Mouse (Mus musculus): ENCODE measurements around the gene Ociad1. TPM values are rescaled to one million over a fixed set of nuclear protein-coding genes. Genes with fewer than 3 reads are reported as not detected.
A peak's percentile ranks its signal among the peaks of the same experiment; 100 is the strongest.

Gene Ociad1
- 100 to 1,000 TPM; 147 to 166 TPM for total RNA-seq (2021)
- long read RNA-seq, experiment 1, transcript Ociad1-201 (9 exons, 1,523 nt), result major isoform, 19 of 33 reads
- long read RNA-seq, experiment 1, partial matches to known transcripts, result 2 of 33 reads
- long read RNA-seq, experiment 1, other reads (novel, unspliced or antisense), result 8 of 33 reads
- long read RNA-seq, experiment 2, transcript Ociad1-201 (9 exons, 1,523 nt), result major isoform, 24 of 49 reads
- long read RNA-seq, experiment 2, partial matches to known transcripts, result 1 of 49 reads
- long read RNA-seq, experiment 2, other reads (novel, unspliced or antisense), result 20 of 49 reads

DNA sequence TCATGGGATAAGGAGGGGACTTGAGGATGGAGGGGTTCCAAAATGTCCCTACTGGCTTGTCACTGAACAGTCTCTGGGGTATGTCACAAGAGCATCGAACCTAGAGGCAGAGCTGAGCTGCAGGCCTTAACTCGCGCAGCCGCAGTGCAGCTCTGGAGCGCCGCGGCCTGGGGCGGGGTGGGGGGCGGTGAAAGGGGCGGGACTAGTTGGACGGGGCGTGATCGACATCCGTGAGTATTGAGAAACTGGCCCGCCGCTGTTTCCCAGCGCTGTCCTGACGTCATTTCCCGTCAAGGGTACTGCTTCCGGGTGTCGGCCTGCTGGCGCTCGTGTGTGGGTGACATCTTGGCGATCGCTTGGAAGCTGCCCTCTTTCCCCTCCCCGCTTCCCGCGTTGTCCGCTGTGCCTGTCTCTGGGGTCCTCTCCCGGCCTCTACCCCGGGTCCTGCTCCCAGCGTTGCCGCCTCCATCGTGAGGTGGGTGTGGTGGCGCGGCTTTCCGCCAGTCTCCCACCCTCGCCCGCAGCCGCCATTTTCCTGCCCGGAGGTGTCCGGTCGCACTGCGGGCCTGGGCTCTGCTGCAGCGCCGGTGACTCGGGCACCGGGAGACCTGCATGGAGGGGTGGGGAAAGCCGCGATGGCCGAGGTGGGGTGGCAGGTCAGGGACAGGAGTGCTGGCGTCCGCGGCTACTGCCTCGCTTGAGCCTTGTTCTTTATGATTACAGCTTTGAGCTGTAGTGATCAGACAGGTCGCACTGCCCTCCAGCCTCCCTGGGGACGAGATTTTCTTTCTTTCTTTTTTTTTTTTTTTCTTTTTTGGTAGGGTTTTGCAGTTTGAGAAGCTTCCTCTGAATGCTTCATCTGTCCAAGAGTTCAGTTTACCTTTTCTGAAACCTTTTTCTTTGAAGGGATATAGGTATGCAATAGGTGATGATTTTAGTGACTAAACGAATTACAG is at the start of gene Ociad1:
Gene Ociad1, plus strand, starts transcription at position 283 of the 956 bp plus-strand sequence.
- peak; percentile 16; the same call in 1 of the 2 replicates for TF ChIP-seq CTCF (IDR thresholded peaks at IDR 0.05)
- intact Hi-C loops (cut with DNase I), result loop anchor here (5.0 kb wide), 2 partner anchors 35 to 90 kb away; partner anchors contain the start of gene Fryl

DNA sequence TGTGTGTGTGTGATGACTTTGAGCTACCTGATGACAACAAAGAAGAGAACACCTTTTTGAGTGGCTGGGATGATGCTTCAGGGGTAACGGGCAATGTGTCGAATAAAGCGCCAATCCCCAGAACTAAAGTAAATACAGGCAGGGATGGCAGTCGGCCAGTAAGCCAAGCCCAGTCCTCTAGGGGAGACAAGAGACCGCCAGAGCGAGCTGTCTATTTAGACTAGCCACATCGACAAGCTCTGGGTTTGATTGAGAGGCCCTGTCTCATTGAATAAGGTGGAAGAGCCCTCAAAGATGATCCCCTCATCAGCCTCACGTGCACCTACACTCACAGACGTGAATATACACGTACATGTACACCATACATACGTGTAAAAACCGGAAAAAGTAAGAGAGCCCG is 48.2 kb upstream of the Ociad1 start:
- TF ChIP-seq CTCF (IDR thresholded peaks at IDR 0.05), result no peak
- intact Hi-C loops (cut with DNase I), result no loop called here
- Histone ChIP-seq H3K27ac (no peak overlapping the region), H3K4me3 (no peak overlapping the region)
- no peak for DNase-seq

More for the DNA sequence above, at the start of gene Ociad1:
- peak within 1 kb of the TSS; percentile 99 for H3K27ac ChIP-seq
- DNase-seq, result peak; percentile 97
- H3K4me3 ChIP-seq, result peak within 1 kb of the TSS; percentile 88

DNA sequence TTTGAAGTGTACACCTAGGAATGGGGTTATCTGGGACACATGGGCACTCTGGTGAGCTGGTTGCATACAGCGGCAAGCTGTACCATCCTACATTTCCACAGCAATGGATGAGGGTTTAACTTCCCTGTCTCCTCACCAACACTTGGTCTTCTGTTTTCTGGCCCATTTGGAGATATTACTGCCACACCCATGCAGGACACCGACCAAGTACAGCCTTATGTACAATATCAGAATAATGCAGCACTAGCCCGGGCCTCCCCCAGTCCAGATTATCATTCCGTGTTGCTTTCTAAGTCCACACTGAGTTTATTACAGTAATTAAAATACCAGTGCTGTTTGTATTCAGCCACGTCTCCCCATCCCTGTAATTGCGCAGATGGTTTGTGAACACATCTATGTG is 46.2 kb upstream of the Ociad1 start:
- no peak for DNase-seq
- intact Hi-C loops (cut with DNase I), result no loop called here
- no peak overlapping the region for H3K4me3 ChIP-seq

DNA sequence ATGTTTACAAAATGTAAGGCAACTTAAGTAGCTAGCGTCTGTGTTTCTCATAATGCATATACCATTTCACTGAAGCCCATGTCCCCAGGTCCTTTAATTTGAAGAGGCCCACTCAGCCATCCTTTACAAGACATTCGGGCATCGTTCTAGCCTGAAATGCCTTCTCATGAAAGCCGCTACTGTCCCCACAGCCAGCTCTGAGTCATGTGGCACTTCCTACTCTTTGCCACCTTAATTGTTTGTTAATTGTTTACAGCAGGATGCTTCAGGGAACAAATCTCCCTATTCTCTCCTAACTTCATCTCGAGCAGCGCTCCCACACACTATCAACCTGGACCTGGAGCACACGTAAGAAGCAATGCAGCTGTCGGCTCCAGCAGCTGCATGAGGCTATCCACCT is 44.4 kb upstream of the Ociad1 start:
- TF ChIP-seq CTCF (IDR thresholded peaks at IDR 0.05), result no peak
- H3K27ac ChIP-seq, result peak overlapping the region; percentile 51; the same call in 1 of the 2 replicates
- DNase-seq, result no peak
- intact Hi-C loops (cut with DNase I), result no loop called here
- no peak overlapping the region for H3K4me3 ChIP-seq

More for the DNA sequence above, 46.2 kb upstream of the Ociad1 start:
- 0 out of 2 replicates have a peak overlapping the region, but pooled peaks have one; percentile 16 for H3K27ac ChIP-seq
- TF ChIP-seq CTCF (IDR thresholded peaks at IDR 0.05), result no peak

DNA sequence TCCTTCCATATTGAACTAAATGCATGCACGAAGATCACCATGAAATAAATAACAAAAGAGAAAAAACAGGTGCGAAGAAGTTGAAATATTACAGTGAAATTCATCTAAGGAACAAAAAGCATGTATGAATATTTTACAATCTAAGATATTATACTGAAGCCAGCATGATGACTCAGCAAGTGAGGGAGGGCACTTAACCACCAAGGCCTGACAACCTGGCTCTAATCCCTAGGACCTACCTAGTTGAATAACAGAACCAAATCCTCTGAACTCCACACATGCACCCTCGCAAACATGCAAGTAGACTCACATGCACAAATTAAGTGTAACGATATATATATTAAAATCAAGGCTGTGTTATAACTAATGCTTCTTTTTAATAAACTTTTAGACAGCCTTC is 43.2 kb upstream of the Ociad1 start:
- intact Hi-C loops (cut with DNase I), result no loop called here
- Histone ChIP-seq H3K4me3 (no peak overlapping the region), H3K27ac (no peak overlapping the region)
- DNase-seq, result no peak
- no peak for TF ChIP-seq CTCF (IDR thresholded peaks at IDR 0.05)

DNA sequence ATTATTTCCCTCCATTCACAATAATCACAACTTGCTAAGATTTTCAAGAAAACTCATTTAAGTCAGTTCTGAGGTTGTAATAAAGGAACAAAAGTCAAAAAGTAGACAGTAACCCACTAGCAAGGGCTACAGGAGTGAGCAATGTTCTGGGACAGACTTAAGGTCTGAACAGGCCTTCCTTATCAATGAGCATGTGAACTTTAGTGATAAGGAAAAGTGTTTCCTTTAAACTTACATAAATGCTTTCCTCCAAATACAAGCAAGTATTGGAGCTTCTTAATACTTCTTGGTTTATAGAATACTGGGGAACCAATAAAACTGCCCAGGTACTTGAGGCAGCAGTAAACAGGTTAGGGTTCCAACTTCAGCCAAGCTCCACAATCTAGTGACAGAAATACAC is 39.8 kb upstream of the Ociad1 start:
- intact Hi-C loops (cut with DNase I), result no loop called here
- TF ChIP-seq CTCF (IDR thresholded peaks at IDR 0.05), result no peak
- no peak for DNase-seq
- peak overlapping the region; percentile 50 for H3K27ac ChIP-seq
- no peak overlapping the region; the same call in 1 of the 2 replicates for H3K4me3 ChIP-seq

DNA sequence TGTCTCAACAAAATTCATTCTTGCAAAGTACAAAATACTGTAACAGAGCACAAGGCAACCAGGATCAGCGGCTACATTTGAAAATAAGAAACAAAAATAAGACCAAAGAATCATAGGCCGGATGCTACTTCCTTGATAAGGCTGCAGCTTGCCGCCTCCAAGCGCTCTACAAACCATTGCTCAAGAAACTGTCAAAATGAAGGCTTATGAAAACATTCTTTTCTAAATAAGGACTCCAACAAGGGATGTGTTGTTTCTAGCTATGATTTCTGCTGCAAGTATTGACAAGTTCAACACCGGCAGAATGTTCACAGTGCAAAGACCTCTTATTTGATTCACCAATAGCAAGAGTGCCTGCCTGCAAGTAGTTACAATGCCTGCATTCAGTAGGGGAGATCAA is 37.9 kb upstream of the Ociad1 start:
- DNase-seq, result no peak
- no peak for TF ChIP-seq CTCF (IDR thresholded peaks at IDR 0.05)
- intact Hi-C loops (cut with DNase I), result loop anchor here (5.0 kb wide), 3 partner anchors 38 to 128 kb away; partner anchors contain the start of gene Ociad1
- peak overlapping the region; percentile 92 for H3K27ac ChIP-seq
- peak overlapping the region; percentile 90 for H3K4me3 ChIP-seq

DNA sequence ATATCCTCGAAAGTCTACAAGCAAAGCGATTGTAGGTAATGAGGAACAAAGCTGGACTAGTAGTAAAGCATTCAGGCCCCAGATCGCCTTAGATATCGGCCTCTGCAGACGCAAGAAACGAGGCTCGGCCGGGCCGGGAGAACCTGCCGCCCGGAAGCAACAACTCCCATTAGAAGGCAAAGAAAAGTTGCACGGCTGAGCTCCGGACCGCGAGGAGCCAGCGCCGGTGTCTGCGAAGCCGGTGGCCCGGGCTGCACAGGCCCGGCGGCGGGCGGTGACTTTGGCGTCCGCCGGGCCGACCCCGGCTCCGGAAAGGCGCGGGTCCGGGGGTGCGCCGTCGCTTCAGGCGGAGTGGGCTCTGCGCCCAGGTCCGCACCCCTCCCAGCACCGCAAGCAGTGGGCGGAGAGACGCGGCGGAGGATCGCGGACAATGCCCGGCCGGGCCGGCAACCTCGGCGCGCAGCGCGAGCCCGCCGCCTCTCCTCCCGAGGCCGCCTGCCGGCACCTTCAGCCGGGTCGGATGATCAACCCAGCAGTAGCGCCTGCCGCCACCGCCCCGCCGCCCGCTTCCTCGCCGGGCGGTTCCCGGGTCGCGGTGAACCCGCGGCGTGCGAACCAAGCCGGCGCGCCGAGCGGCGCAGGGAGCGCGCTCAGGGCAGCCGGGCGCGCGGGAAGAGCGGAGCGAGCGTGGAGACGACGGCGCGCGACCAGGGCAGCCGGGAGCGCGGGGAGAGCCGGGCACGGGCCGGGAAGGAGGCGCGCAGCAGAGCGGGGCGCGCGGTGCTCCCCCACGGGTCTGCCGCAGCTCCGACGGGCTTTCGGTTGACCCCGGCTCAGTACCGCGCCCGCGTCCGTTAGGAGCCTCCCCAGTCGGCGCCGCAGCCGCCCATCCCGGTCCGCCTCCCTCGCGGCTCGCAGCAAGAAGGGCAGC is 37.0 kb upstream of the Ociad1 start:
- peak; percentile 78 for DNase-seq
- peak; percentile 4; the same call in 1 of the 2 replicates for TF ChIP-seq CTCF (IDR thresholded peaks at IDR 0.05)
- intact Hi-C loops (cut with DNase I), result loop anchor here (5.0 kb wide), 3 partner anchors 37 to 127 kb away; partner anchors contain the start of gene Ociad1
- peak overlapping the region; percentile 92 for H3K27ac ChIP-seq
- H3K4me3 ChIP-seq, result peak overlapping the region; percentile 90

DNA sequence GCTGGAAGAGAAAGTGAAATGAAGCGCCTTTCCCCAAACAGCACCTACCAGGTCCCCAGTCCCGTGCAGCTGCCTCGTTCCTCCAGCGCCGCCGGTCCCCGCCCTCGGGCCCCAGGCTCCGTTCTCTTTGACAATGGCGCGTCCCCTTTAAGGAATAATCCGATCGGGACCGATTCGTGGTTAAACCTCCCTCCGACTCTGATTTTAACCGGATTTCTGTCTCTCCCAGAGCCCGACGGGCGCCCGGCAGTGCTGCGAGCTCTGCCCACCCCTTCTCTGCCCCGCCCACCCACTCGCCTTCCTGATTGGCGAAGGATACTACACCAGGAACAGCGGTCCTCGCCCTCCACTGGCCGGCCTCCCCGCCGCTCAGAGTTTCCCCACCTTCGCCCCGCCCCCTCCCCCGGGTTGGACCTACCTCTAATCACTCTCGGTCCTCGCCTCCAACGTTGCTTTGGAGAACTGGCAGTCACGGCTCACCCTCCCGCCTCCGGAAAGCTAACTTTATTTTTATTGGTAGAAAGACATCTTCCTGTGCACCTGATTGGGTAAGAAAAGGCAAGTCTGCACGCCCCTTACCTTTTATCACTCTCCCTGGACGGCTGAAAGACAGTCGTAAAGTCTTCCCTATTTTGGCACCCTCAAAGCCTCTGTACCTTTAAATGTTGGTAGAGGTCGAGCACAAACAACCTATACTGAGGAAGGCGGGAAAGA is 36.1 kb upstream of the Ociad1 start, which contains the start of gene Fryl:
Gene Fryl, minus strand, starts transcription at position 268 of the 714 bp plus-strand sequence.
- Histone ChIP-seq H3K4me3 (peak within 1 kb of the TSS; percentile 90), H3K27ac (peak within 1 kb of the TSS; percentile 92)
- intact Hi-C loops (cut with DNase I), result loop anchor here (5.0 kb wide), 3 partner anchors 36 to 126 kb away; partner anchors contain the start of gene Ociad1
- no peak for TF ChIP-seq CTCF (IDR thresholded peaks at IDR 0.05)
- peak; percentile 99 for DNase-seq

DNA sequence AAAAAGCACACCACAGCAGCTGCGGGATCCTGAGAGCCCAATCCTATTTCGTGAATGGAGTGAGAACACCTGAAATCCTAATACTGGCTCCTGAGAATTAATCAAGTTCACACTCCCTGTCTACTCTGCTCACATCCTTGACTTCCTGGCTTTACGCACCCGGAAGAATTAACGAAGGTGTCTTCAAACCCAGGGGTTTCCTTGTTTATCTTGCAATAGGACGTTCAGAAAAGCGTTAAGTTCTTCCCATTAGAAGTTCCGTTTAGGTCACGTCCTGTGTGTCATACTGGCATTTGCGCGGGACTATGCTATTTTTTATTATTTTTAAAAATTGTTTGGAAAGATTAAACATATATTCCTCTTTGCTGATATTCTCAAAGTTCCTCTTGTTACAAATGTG is 35.5 kb upstream of the Ociad1 start:
- TF ChIP-seq CTCF (IDR thresholded peaks at IDR 0.05), result no peak
- no peak for DNase-seq
- intact Hi-C loops (cut with DNase I), result loop anchor here (5.0 kb wide), 3 partner anchors 35 to 125 kb away; partner anchors contain the start of gene Ociad1
- Histone ChIP-seq H3K27ac (peak overlapping the region; percentile 87), H3K4me3 (peak overlapping the region; percentile 75)

DNA sequence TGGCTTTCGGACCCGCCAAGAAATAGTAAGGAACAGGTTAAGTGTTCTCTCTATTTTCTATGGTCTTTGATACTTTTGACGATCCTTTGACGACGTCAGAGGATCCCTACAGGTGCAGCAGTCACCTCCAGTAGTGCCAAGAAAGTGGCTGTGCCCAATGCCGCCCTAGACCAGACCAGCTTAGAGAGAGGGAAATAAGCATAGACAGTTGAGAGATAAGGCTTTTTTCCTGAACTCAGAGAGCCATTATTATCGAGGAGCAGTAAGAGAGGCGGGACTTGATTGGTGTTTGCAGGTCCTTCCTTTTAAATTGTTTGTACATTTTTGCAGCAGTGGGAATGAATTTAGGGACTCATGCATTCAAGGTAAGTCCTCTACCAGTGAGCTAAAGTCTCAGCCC is 34.9 kb upstream of the Ociad1 start:
- TF ChIP-seq CTCF (IDR thresholded peaks at IDR 0.05), result no peak
- Histone ChIP-seq H3K4me3 (peak overlapping the region; percentile 75), H3K27ac (peak overlapping the region; percentile 87)
- DNase-seq, result no peak
- intact Hi-C loops (cut with DNase I), result loop anchor here (5.0 kb wide), 3 partner anchors 35 to 125 kb away; partner anchors contain the start of gene Ociad1

Measured in gastrocnemius, adult 2 months (tissue).